Mouse (Mus musculus) layer of hippocampus, postnatal 14 days (tissue): ENCODE data around the gene Gad1. TPM values are rescaled to one million over a fixed set of nuclear protein-coding genes. Genes with fewer than 3 reads are reported as not detected.

Experiments
- DNase-seq, 2 experiments: peaks; one replicate each; pipeline ENCODE4 v3.0.0; 2021 to 2022; ENCODE audit warnings: low spot score in 2 of 2, mixed read lengths in 1 of 2
- long read RNA-seq, 2 experiments: library from polyadenylated mRNA; stranded (forward); transcript quantifications; one replicate each; pipeline ENCODE4 v2.0.0; 2021
- total RNA-seq, 2 experiments: library from RNA; stranded (reverse); gene quantifications; 2 replicates each; pipeline ENCODE4 v1.2.3; 2021

The Gad1 gene
- 100 to 1,000 TPM; 248 to 268 TPM for total RNA-seq
- long read RNA-seq, experiment 1, transcript Gad1-201 (17 exons, 3,355 nt): major isoform, 126 of 160 reads
- long read RNA-seq, experiment 1, partial matches to known transcripts: 22 of 160 reads
- long read RNA-seq, experiment 1, other reads (novel, unspliced or antisense): 12 of 160 reads
- long read RNA-seq, experiment 2, transcript Gad1-201 (17 exons, 3,355 nt): major isoform, 145 of 201 reads
- long read RNA-seq, experiment 2, partial matches to known transcripts: 30 of 201 reads
- long read RNA-seq, experiment 2, other reads (novel, unspliced or antisense): 26 of 201 reads

- no peak for DNase-seq
Observed at GRCm38 (mm10) chr2:70552772-70553171, at the start of gene Gad1. TSS of gene Gad1 (plus strand) at chr2:70553072.

GRCm38 (mm10) chr2:70503436-70503835 is 49.4 kb upstream of the Gad1 start:
- no peak for DNase-seq

- DNase-seq: no peak
Observed at GRCm38 (mm10) chr2:70505229-70505628, 47.6 kb upstream of the Gad1 start.

- DNase-seq: no peak
Observed at GRCm38 (mm10) chr2:70505896-70506295, 47.0 kb upstream of the Gad1 start.

GRCm38 (mm10) chr2:70506372-70506771 is 46.5 kb upstream of the Gad1 start:
- DNase-seq: no peak

GRCm38 (mm10) chr2:70508496-70508895 is 44.4 kb upstream of the Gad1 start, which contains the start of gene Erich2:
TSS of gene Erich2 (plus strand) at chr2:70508819.
- DNase-seq: no peak

- DNase-seq: peak; percentile 35 to 67
Observed at GRCm38 (mm10) chr2:70509021-70509632, 43.7 kb upstream of the Gad1 start.

- DNase-seq: peak in 1 of 2 experiments; percentile 11
Observed at GRCm38 (mm10) chr2:70538283-70538682, 14.6 kb upstream of the Gad1 start.

- no peak for DNase-seq
Observed at GRCm38 (mm10) chr2:70550671-70551070, 2.2 kb upstream of the Gad1 start.

- DNase-seq: no peak
Observed at GRCm38 (mm10) chr2:70551446-70551845, 1.4 kb upstream of the Gad1 start.

GRCm38 (mm10) chr2:70552067-70552598 is 739 bp upstream of the Gad1 start:
- DNase-seq: no peak

GRCm38 (mm10) chr2:70553826-70554225 is 954 bp downstream of the Gad1 start:
- no peak for DNase-seq

GRCm38 (mm10) chr2:70558112-70558842 is 5.4 kb downstream of the Gad1 start:
- DNase-seq: peak; percentile 83 to 95

- DNase-seq: no peak
Observed at GRCm38 (mm10) chr2:70558843-70559451, 6.1 kb downstream of the Gad1 start.

GRCm38 (mm10) chr2:70559520-70559919 is 6.6 kb downstream of the Gad1 start:
- DNase-seq: no peak

- peak; percentile 79 to 83 for DNase-seq
Observed at GRCm38 (mm10) chr2:70561077-70561795, 8.4 kb downstream of the Gad1 start.

- no peak for DNase-seq
Observed at GRCm38 (mm10) chr2:70562011-70562491, 9.2 kb downstream of the Gad1 start.

GRCm38 (mm10) chr2:70562611-70562980 is 9.7 kb downstream of the Gad1 start:
- no peak for DNase-seq

GRCm38 (mm10) chr2:70562981-70563671 is 10.3 kb downstream of the Gad1 start:
- DNase-seq: no peak
